Mouse (Mus musculus) midbrain, postnatal 0 days (tissue): Measurements from ENCODE around the gene Cep170. TPM values are rescaled to one million over a fixed set of nuclear protein-coding genes. Genes with fewer than 3 reads are reported as not detected.

Experiments
- ATAC-seq: fragments of 200-750 bp; cut with Nextera tagmentation; 2 replicates; pipeline ENCODE4 v1.8.0; 2017; ENCODE audit warnings: moderate number of reproducible peaks, mild to moderate bottlenecking, moderate TSS enrichment, moderate library complexity; ENCODE audit not compliant: low FRiP score
- DNase-seq: peaks from one replicate; pipeline ENCODE4 v3.0.0-alpha.2; 2015; ENCODE audit warnings: low spot score
- H3K27ac ChIP-seq: fragments of 300-500 bp; sonication (generic); 2 replicates; pipeline ENCODE4 v1.5.1; 2014; ENCODE audit warnings: low read depth, mild to moderate bottlenecking, low read length, mixed read lengths
- H3K27me3 ChIP-seq: fragments of 300-500 bp; sonication (generic); 2 replicates; pipeline ENCODE4 v1.6.1; 2014; ENCODE audit warnings: low read length, control low read depth, mixed read lengths; ENCODE audit not compliant: insufficient read depth
- H3K36me3 ChIP-seq: fragments of 300-500 bp; sonication (generic); 2 replicates; pipeline ENCODE4 v1.6.1; 2014; ENCODE audit warnings: low read length, control low read depth, mixed read lengths; ENCODE audit not compliant: insufficient read depth
- H3K4me1 ChIP-seq: fragments of 300-500 bp; sonication (generic); 2 replicates; pipeline ENCODE4 v1.6.1; 2014; ENCODE audit warnings: mild to moderate bottlenecking, control low read depth, antibody characterized with exemption, low read length, mixed read lengths; ENCODE audit not compliant: insufficient read depth
- H3K4me2 ChIP-seq: fragments of 300-500 bp; sonication (generic); 2 replicates; pipeline ENCODE4 v1.6.1; 2014; ENCODE audit warnings: low read depth, mild to moderate bottlenecking, low read length, mixed read lengths; ENCODE audit not compliant: poor library complexity, severe bottlenecking
- H3K4me3 ChIP-seq: fragments of 300-500 bp; sonication (generic); 2 replicates; pipeline ENCODE4 v1.5.1; 2014; ENCODE audit warnings: low read depth, mild to moderate bottlenecking, low read length, moderate library complexity
- H3K9ac ChIP-seq: fragments of 300-500 bp; sonication (generic); replicated peaks from 2 replicates; pipeline ENCODE4 v1.6.1; 2014; ENCODE audit warnings: mild to moderate bottlenecking, low read length, moderate library complexity, mixed read lengths; ENCODE audit not compliant: poor library complexity, severe bottlenecking
- H3K9me3 ChIP-seq: fragments of 300-500 bp; sonication (generic); 2 replicates; pipeline ENCODE4 v1.6.1; 2016; ENCODE audit warnings: low read length, control low read depth
- CTCF ChIP-seq: IDR thresholded peaks from 2 replicates; pipeline ENCODE4 v1.5.1; 2016; ENCODE audit warnings: antibody characterized with exemption, mild to moderate bottlenecking
- WGBS: fragments of 180-500 bp; shearing (Covaris S2); extraction: QIAGEN DNeasy Blood & Tissue Kit; methylation state at CpG from one replicate; pipeline ENCODE4 v1.1.7; 2014; 5-methylcytosine and 5-hydroxymethylcytosine counted together
- polyA plus RNA-seq: library from polyadenylated mRNA; unstranded; fragments of >200 nt; fragmentation: Nextera tagmentation; extraction: Ambion mirVana; gene quantifications from 2 replicates; pipeline ENCODE4 v1.2.1, GENCODE M21; 2015
- total RNA-seq: library from RNA; depleted of rRNA; stranded (reverse); fragments of >200 nt; gene quantifications from 2 replicates; pipeline ENCODE4 v1.2.3, GENCODE M21; 2014; rRNA removed

Gene Cep170
- total RNA-seq (165 and 217 TPM in 2 replicates), polyA plus RNA-seq (78.7 and 83.1 TPM in 2 replicates)

DNA sequence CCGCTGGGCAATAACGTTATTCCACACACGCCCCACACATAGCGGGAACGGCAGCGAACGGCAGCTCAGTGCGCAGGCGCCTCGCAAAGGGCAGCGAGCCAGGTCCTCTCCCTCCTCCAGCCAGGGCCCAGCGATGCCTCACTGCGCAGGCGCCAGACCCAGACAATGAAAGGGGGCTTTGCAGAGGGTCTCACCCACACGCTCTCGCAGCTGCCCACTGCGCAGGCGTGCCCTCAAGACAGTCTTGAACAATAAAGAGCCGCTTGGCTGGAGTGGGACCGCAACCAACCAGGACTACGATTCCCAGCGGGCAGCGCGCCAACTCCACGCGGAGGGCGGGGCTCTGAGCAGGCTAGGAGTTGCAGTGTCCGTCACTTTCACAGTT, at the start of gene Cep170:
Gene Cep170 (minus strand): TSS at position 32 of the 385 bp plus-strand sequence.
- H3K27me3 ChIP-seq = no peaks in the 10 kb centered on the region
- no peaks in the 10 kb centered on the region for H3K36me3 ChIP-seq
- H3K9me3 ChIP-seq = no peaks in the 10 kb centered on the region
- WGBS = under 1% methylated on average over 26 of the region's 28 CpGs
- TF ChIP-seq CTCF = no peak
- DNase-seq (peak; percentile 99), ATAC-seq (peak; percentile 97)
- peak within 1 kb of the TSS; percentile 98 for H3K9ac ChIP-seq
- peak within 1 kb of the TSS; percentile 78 for H3K4me3 ChIP-seq
- peak within 1 kb of the TSS; percentile 99 for H3K27ac ChIP-seq
- H3K4me1 ChIP-seq = peaks cover 7% of the 10 kb centered on the region; the same call in 1 of the 2 replicates
- peak within 1 kb of the TSS; percentile 70 for H3K4me2 ChIP-seq

DNA sequence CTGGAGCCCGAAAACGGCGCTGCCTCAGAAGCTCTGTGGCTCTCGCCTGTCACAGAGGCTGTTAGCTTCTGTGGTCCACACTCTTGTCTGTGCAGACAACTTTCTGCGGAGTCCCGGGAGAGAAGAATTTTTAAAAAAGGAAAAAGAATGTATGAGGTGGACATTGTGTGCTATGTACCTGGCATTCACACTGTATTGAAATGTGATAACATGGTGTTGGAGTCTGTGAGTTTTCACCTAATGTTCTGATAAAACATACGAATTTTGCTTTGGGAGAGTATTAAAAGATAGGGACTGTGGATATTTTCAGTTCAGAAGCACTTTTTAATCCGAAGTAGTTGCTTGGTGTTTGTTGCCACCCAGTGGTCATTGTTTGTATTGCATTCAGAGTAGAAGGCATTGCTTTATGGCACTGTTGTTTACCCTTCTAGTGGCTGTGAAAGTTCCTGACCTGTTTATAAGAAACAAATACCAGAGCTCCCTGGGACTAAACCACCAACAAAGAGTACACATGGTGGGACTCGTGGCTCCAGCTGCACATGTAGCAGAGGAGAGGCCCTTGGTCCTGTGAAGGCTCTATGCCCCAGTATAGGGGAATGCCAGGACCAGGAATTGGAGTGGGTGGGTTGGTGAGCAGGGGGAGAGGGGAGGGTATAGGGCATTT, 48.2 kb upstream of the Cep170 start:
- Histone ChIP-seq H3K9ac (no peak overlapping the region), H3K9me3 (no peaks in the 10 kb centered on the region), H3K36me3 (no peaks in the 10 kb centered on the region), H3K4me3 (no peak overlapping the region), H3K4me2 (no peak overlapping the region), H3K4me1 (no peaks in the 10 kb centered on the region), H3K27ac (no peak overlapping the region), H3K27me3 (no peaks in the 10 kb centered on the region)
- ATAC-seq (peak; percentile 56; the same call in 1 of the 2 replicates), DNase-seq (peak; percentile 88)
- WGBS = 54% methylated on average over 9 of the region's 9 CpGs
- peak; percentile 93 for TF ChIP-seq CTCF

DNA sequence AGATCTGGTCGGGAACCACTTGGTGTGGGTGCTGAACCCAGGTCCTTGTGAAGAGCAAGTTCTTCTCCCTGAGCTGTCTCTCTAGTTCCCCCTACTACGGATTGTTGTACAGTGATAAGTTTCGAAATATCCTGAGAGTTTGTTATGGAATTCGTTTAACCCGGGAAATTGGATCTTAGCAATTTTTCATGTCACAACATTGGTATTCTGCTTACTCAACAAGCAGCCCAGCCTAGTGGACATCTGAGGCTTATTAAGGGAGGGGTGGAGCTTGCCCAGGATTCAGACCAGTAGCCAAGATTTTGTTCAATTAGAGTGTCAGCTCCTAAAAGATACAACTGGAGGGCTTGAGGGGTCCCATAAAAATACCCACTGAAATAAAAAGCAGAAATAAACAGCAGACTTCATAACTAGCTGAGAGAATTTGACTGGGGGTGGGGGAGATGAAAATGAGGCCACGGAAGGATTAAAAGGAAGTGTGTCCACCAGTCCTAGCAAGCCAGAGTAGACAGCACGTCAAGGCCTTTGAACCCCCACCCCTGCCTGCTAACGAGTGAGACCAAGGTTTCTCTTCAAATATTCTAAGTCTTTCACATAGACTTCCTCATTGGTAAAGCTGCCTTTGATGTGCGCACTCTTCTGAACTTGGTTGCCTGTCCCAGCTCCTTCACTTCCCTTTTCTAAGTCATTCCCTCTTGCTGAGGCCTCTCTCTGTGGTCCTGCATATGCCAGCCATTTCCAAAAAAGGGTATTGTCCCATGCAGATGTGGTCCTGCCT, 39.1 kb upstream of the Cep170 start:
- Histone ChIP-seq H3K36me3 (peaks cover 10% of the 10 kb centered on the region; the same call in 1 of the 2 replicates), H3K9ac (no peak overlapping the region), H3K27ac (no peak overlapping the region), H3K9me3 (no peaks in the 10 kb centered on the region; the same call in 1 of the 2 replicates), H3K4me3 (no peak overlapping the region), H3K4me1 (no peaks in the 10 kb centered on the region), H3K27me3 (no peaks in the 10 kb centered on the region), H3K4me2 (no peak overlapping the region)
- ATAC-seq (no peak), DNase-seq (no peak)
- 93% methylated on average over 9 of the region's 9 CpGs for WGBS
- TF ChIP-seq CTCF = no peak

- Histone ChIP-seq H3K4me2 (no peak overlapping the region), H3K9me3 (no peaks in the 10 kb centered on the region; the same call in 1 of the 2 replicates), H3K4me1 (no peaks in the 10 kb centered on the region), H3K27ac (no peak overlapping the region), H3K4me3 (no peak overlapping the region), H3K36me3 (peaks cover 10% of the 10 kb centered on the region; the same call in 1 of the 2 replicates), H3K27me3 (no peaks in the 10 kb centered on the region), H3K9ac (no peak overlapping the region)
- WGBS = 95% methylated on average over 7 of the region's 7 CpGs
- DNase-seq (no peak), ATAC-seq (no peak)
- no peak for TF ChIP-seq CTCF
Measured at GRCm38 (mm10) chr1:176851401-176851800, 37.5 kb upstream of the Cep170 start.

- no peaks in the 10 kb centered on the region; the same call in 1 of the 2 replicates for H3K9me3 ChIP-seq
- H3K27me3 ChIP-seq = no peaks in the 10 kb centered on the region
- H3K36me3 ChIP-seq = 0 out of 2 replicates have a peak, but pooled peaks cover 2% of the 10 kb centered on the region
- H3K4me1 ChIP-seq = no peaks in the 10 kb centered on the region
- no peak for TF ChIP-seq CTCF
- no peak overlapping the region for H3K27ac ChIP-seq
- DNase-seq (no peak), ATAC-seq (no peak)
- H3K9ac ChIP-seq = no peak overlapping the region
- no peak overlapping the region for H3K4me2 ChIP-seq
- WGBS = 87% methylated on average over 2 of the region's 2 CpGs
- no peak overlapping the region for H3K4me3 ChIP-seq
Measured at GRCm38 (mm10) chr1:176849377-176849776, 35.5 kb upstream of the Cep170 start.
